Mouse (Mus musculus) v-Abl transformed pro-B cells (cell line): ENCODE data around the gene Wdsub1.
"Not testable (repeated sequence)": the region's sequence is repeated elsewhere in the genome, so short reads cannot be mapped to it uniquely, and the experiment has no call there.

Source experiments
- in situ Hi-C, 2 experiments: fragments of 400-800 bp; cut with MboI; formaldehyde crosslinking; loops; one replicate each; pipeline ENCODE4 v1.15.1; 2025; ENCODE audit not compliant: unreplicated experiment in 2 of 2

The Wdsub1 gene

DNA sequence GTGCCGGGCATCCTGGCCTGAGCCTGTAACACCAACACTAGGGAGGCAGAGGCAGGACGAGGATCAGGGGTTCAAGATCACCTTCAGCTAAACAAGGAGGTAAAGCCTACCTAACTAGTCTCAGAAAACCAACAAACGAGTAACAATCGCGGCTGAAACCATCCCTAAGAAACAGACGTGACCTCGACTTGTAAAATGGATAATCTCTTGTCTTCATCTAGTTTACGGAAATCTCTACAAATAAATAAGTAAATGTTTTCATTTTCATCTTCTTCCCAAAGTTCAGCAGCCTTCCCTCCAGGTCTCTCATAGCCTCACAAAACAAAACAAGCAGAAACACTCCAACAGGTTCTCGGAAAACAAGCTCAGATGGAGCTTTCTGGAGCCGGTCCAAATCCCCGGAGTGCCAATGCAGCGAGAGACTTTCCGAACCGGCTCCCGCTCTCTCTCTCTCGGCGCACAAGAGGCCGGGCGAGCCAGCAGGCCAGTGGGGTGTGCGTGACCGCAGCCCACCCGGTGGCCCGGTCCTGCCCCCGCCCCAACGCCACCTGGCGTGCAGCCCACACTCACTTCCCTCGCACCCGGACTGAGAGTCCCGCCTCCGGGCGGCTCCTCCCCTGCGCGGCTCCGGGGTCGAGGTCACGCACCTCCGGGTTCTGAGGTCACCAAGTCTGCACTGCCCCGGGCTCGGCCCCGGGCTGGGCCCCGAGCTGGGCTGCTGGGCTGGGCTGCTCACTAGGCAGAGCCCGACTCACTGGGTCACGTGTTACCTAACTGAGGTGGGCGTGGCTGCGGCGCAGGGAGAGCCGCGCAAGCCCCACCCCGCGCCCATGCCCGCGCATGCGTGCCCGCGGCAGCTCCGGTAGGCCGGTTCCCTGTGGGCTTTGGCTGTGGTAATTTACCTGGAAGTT is at the start of gene Wdsub1:
Wdsub1 (minus strand) TSS at position 761 of the 911 bp plus-strand sequence.
- in situ Hi-C loops: no loop called here

- in situ Hi-C loops: loop anchor here in 1 of 2 experiments (10.0 kb wide), 1 partner anchor 501 kb away; no protein-coding TSS in a partner anchor
These were observed 31.2 kb upstream of the Wdsub1 start for GRCm38 (mm10) chr2:59913610-59914009.

DNA sequence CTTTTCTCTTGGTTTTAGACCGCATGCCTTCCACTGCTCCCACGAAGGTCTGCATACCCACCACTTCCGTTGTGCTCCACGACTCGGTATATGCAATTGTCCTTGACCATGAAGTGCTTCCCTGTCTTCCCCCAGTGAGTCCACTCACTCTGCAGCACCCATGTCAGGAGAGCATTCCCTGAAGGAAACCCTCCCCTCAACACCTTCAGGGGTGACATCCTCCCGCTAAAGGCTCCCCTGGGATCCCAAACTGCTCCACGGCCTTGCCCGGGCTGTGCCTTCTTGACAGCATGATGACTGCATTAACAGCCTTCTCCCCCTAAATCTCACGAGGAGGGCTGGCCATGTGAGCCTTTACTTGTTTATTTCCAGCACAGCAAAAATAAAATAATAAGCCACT is 25.7 kb upstream of the Wdsub1 start:
- in situ Hi-C loops: no loop called here

DNA sequence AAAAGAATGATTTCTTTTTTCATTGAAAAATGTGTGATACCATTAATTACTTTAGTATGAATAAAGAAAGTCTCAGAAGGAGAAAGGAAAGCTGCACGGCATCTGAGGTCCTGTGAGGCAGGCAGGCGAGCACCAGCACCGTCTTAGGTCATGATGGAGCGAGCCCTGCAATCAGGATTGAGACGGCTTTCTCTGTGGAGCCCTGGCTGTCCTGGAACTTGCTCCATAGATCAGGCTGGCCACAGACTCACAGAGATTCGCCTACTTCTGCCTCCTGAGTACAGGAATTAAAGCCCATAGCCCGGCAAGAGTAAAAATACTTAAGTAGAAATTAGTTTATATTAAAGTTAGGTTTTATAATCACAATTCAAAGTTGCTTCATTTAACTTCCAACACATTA is 21.6 kb upstream of the Wdsub1 start:
- in situ Hi-C loops: no loop called here

DNA sequence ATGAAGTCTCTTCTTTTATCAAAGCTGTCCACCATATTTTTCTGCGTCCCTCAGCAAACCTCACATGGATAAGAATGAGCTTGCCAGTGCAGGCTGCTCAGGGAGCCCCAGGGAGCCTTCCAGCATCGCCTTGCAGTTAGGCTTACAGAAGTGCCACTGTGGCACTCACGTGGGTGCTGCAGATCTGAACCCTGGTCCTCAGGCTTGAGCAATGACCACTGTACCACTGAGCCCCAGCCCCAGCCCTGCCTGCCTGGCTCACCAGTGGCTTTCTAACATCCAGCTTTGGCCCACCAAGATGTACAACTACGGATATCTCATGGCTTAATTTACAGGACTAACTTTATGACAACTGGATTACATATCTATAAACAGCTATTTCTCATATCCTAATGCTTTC is 16.3 kb upstream of the Wdsub1 start:
- in situ Hi-C loops: no loop called here

DNA sequence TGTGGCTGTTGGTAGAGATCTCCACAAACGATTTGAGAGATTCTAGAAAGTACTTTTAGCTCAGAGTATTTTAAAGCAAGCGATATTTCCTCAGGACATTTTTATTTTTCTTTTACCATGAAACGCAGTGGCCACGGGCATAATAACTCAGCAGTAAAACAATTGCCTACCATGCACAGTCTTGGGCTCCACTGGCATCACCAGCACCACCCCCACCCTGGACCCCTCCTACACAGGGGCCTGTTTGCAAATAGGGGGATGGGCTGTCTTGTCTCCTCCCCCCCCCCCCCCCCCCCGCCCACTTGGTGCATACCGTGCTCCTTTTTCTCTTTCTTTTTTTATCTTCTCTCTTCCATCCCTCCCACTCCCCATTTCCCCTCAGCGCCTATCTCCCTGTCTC is 15.7 kb upstream of the Wdsub1 start:
- in situ Hi-C loops: no loop called here

DNA sequence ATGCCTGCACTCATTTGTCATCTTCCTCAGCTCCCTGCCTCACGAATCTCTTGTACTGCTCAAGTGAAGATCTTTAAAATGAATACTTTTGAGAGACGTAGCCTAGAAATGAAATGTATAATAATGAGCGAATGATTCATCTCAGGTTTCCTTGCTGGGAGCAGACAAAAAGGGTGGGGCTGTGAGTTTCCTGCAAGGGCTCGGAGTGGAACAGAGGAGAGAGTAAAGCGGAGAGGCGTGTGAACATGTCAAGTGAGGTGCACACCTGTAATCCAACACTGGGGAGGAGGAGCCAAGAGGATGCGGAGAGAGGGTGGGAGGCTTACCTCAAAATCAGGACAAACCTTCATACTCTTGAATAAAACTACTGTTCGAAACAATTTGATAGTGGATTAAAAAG is 14.4 kb upstream of the Wdsub1 start:
- in situ Hi-C loops: no loop called here

DNA sequence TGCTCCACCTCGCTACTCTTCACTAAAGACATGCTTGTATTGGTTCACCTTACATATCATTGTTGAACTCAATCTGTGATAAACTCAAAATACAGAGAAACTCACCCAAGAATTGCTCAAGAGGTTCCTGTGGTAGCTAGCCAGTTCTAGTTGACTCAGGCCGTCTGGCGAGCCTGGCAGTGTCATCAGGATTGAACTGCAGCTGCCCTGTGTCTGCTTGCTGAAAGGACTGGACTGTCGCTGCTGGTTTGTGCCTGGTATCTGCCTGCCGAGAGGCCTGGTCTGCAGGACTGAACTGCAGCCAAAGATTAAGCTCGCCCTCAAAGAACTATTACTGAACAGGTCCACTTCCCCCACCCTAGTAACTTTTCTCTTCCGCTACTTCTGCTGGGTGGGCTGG is 14.0 kb upstream of the Wdsub1 start:
- in situ Hi-C loops: no loop called here

- in situ Hi-C loops: no loop called here
These were observed 7.3 kb upstream of the Wdsub1 start for GRCm38 (mm10) chr2:59889699-59890098.

GRCm38 (mm10) chr2:59882742-59883281 is 421 bp upstream of the Wdsub1 start:
- in situ Hi-C loops: no loop called here

DNA sequence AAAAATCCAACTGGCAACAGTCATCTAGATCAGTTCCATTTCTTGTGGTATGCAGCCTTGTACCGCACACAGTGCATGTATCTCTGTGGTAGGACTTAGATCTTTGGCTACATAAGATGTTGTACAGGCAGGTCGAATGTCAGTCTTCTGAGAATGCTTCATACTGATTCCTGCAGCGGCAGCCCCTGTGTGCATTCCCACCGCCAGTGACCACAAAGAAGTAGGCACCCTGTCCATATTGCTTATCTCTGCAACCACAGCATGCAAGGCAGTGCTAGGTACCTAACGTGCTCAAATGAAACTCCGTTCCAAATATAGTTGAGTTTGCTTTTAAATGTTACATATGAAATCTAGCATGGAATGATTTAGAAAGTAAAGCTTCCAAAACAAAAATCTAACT is 987 bp downstream of the Wdsub1 start:
- in situ Hi-C loops: no loop called here

DNA sequence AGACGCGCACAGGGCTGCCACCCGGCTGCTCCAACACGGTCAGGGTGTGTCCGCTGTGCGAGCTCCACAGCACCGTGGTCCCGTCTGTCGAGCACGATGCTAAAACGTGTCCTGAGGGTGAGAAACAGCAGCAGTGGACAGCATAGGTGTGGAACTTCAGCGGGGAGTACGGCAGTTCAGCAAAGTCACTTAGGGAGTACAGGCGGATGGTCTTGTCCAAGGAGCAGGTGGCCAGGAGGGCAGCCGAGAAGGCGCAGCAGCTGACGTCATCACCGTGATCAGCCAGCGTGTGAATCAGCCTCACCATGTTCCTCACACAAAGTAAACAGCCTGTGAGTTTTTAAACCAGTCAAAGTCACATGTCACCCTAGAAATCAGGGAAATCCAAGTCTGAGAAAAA is 4.2 kb downstream of the Wdsub1 start:
- in situ Hi-C loops: no loop called here

DNA sequence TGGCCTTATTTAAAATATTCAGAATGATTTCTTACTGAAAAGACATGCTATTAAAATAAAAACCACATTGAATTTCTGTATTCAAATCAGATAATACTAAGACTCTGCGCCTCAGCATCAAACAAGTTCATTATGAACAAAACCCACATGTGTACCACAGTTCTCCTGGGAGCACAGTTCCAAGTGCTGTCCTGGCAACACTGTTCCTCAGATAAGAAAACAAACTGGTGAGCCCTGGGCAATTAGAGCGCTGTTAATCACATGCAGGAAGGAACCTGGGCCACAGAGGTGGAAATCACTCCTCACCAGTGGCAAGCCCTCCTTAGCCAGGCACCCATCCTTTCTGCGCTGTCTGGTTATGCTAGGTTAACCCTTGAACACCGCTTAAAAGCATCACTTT is 5.1 kb downstream of the Wdsub1 start:
- in situ Hi-C loops: no loop called here

DNA sequence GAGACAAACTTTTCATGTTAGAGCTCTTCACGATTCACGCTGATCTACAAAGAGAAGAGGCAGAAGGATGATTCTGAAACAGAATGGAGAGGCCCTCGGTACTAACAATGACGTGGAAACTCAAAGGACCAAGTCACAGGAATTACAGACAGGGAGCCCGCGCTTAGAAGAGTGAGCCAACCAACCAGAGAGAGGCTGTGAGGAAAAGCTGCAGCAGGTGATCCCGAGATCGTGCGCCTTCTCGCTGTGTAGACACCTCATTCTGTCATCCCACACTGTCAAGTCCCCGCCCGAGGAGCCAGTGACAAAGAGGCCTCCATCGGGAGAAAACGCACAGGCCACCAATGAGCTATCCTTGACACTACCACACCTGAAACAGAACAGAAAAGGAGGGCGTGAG is 5.9 kb downstream of the Wdsub1 start:
- in situ Hi-C loops: no loop called here

DNA sequence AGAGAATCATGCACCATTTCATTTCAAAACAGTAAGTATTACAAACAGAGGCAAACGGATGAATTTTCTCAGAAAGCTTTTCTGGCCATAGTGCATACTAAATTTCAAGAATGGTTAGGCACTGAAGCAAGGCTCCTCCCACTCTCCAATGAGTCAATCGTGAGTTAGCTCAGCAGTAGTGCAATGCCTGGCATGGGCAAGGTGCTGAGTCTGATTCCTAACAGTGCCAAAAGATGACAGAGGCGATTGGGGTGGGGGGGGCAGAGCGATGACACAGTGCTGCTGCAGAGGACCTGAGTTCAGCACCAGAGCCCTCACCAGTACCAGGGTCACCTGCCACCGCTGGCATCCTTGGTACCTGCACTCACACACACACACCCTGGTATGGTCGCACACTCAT is 11.9 kb downstream of the Wdsub1 start:
- in situ Hi-C loops: no loop called here

GRCm38 (mm10) chr2:59862618-59863017 is 19.8 kb downstream of the Wdsub1 start:
- in situ Hi-C loops: no loop called here

GRCm38 (mm10) chr2:59854363-59854762 is 28.0 kb downstream of the Wdsub1 start:
- in situ Hi-C loops: no loop called here

DNA sequence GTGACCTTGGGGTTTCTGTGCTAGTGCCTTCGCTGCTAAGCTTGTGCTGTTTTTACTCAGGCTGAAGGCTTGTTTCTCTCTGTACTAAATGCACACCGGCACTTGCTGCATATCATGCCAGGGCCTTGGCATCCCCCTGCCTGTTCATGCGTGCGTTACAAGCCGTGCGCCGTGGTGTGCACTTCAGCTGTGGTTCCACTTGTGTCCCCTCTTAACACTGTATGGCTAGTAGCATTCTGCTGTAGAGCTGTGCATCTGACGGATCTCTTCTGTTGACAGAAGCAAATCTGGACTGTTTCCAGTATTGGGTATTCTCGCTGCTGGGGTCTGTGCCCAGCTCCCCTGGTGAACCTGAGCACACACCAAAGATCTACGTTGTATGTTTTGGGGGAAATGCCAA is 28.8 kb downstream of the Wdsub1 start:
- in situ Hi-C loops: no loop called here

GRCm38 (mm10) chr2:59852916-59853315 is 29.5 kb downstream of the Wdsub1 start:
- in situ Hi-C loops: no loop called here

- in situ Hi-C loops: not testable (repeated sequence)
These were observed 30.5 kb downstream of the Wdsub1 start for GRCm38 (mm10) chr2:59851885-59852284.

DNA sequence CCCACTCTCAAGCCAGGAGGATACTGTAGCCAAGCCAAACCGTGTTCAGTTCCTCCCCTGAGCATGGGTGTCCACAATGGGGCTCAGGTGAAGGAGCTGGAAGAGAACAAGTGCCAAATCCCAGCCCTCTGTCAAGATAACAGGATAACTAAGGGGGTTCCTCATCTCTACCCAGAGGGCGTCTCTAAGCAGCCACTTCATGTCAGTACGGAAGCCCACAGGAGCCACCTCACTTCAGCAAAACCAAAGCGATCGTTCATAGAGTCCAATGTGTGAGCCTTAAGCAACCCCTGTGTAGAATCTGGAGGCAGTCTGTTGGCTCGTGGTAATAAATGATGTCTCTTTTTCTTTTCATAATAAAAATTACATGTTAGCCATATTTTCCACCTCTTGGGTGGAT is 38.5 kb downstream of the Wdsub1 start:
- in situ Hi-C loops: no loop called here

GRCm38 (mm10) chr2:59843156-59843555 is 39.2 kb downstream of the Wdsub1 start:
- in situ Hi-C loops: no loop called here
